Mouse (Mus musculus) embryonic fibroblast, embryonic 13.5 days (primary cell): ENCODE measurements around the gene Glipr2.

ENCODE experiments used
- CTCF ChIP-seq: IDR thresholded peaks from 2 replicates; pipeline ENCODE4 v1.5.1; 2011; ENCODE audit warnings: mild to moderate bottlenecking, control low read depth, low read length, moderate library complexity, borderline replicate concordance; ENCODE audit not compliant: insufficient read depth
- POLR2A ChIP-seq: IDR thresholded peaks from 2 replicates; pipeline ENCODE4 v1.6.1; 2011; ENCODE audit warnings: low read depth, mild to moderate bottlenecking, control low read depth, low read length, moderate library complexity

GRCm38 (mm10) chr4:44010176-44010575 lies 53.0 kb downstream of the Glipr2 start:
- TF ChIP-seq CTCF = no peak
- no peak for TF ChIP-seq POLR2A
